Mouse (Mus musculus) thymus, adult 2 months (tissue): ENCODE data around the gene Thap4.

ENCODE experiments used
- CTCF ChIP-seq: fragments of 200-500 bp; IDR thresholded peaks from 2 replicates; pipeline ENCODE4 v1.5.1; 2012; ENCODE audit warnings: mild to moderate bottlenecking, control low read depth, low read length, moderate library complexity, borderline replicate concordance; ENCODE audit not compliant: control insufficient read depth, poor library complexity, insufficient read depth; ENCODE audit errors: extremely low read depth
- POLR2A ChIP-seq: fragments of 200-500 bp; IDR thresholded peaks from 2 replicates; pipeline ENCODE4 v1.6.1; 2012; ENCODE audit warnings: mild to moderate bottlenecking, low read length, control low read depth, moderate library complexity; ENCODE audit not compliant: control insufficient read depth, poor library complexity, insufficient read depth; ENCODE audit errors: extremely low read depth

DNA sequence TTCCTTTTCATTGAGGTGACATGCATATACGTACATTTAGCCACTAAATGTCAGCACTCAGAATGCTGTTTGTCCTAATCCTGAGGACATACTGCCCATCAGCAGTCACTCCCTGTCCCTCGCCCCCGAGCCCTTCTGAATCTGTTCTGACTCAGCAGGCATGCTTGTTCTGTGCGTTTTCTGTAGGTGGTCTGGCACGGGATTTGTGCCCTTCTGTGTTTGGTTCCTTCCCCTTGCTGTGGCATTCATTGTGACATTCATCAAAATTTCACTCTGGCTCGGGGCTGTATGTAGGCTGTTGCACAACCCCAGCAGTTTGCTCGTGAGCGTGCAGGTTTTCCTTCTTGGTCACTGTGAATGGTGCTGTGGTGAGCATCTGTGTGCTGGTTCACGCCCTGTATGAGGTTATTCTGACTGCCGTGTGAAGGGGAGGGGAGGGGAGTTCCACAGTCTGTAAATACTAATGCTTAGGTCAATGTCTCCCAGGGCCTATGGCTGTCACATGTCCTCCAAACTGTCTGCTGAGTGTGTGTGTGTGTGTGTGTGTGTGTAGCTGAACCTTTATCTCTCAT is 62.8 kb downstream of the Thap4 start:
- no peak for TF ChIP-seq CTCF
- TF ChIP-seq POLR2A = no peak
